Mouse (Mus musculus) fat pad, adult 2 months (tissue): ENCODE results near the gene Fut8.

Experiments
- DNase-seq: peaks from one replicate; pipeline ENCODE4 v3.0.0-alpha.2; 2011; ENCODE audit warnings: low read depth, low spot score; ENCODE audit errors: extremely low read depth

The Fut8 gene

GRCm38 (mm10) chr12:77303367-77303766 is 65.4 kb downstream of the Fut8 start:
- DNase-seq, result no peak

DNA sequence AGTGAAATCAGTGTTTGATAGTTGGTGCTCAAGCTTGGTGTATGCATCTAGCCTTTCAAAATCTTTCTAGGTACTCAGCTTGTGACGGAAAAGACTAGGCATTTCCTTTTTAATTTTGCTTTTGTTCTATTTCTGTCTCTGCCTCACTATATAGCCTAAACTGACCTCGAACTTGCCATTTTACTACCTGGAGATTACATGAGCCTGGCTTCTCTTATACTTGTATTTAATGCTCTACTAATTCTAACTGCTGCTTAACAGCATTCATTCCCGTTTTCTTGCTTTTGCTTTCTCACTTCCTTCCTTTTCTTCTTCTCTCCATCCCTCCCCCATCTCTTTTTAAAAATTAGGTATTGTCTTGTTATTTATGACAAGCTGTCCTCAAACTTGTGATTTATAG is 67.6 kb downstream of the Fut8 start:
- DNase-seq, result no peak

DNA sequence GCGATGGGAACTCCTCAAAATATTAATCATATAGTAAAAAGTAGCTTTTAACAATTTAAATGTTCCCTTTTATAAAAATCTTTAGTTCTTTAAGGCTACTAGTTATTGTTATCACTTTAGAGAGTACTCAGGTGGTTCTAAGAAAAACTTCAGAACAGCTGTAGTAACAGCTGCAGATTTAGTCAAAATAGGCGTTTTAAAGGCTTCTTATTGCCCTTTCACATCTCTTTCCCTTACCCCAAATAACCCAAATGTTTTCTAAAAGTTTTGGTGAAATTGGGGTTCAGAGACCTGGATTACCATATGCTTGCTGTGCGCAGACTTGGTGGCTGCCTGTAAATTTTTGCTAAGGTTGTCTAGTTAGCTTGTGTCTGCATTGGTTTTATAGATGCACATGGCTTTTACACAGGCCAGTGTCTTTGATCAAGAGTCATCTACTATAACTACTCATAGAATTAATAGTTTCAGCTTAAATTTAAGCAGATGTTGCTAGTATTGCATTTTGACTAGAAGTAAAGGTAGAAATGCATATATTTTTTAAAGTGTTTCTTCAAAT is 68.9 kb downstream of the Fut8 start:
- DNase-seq, result no peak

DNA sequence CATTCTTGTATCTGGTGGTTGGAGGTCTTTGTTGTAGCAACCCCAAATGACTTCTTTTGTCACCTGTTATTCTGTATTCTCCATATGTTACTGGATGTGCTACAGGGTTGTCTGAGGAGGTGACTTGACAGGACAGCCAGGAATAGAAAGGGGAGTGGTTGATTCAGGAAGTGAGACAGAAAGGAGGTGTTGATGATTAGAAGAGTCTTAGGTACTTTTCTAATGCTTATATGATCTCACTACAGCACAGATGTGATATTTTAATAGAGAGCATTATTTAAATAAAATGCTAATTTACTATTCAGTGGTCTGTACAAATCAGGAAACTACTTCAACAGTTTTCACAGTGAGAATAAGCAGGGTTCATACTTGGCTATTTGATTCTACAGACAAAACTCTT is 71.6 kb downstream of the Fut8 start:
- DNase-seq, result no peak

- no peak for DNase-seq
Measured at GRCm38 (mm10) chr12:77313502-77313901, 75.6 kb downstream of the Fut8 start.

- DNase-seq, result no peak
Measured at GRCm38 (mm10) chr12:77324142-77324541, 86.2 kb downstream of the Fut8 start.

- DNase-seq, result no peak
Measured at GRCm38 (mm10) chr12:77346521-77346920, 108.6 kb downstream of the Fut8 start.

GRCm38 (mm10) chr12:77349543-77349942 is 111.6 kb downstream of the Fut8 start:
- no peak for DNase-seq

DNA sequence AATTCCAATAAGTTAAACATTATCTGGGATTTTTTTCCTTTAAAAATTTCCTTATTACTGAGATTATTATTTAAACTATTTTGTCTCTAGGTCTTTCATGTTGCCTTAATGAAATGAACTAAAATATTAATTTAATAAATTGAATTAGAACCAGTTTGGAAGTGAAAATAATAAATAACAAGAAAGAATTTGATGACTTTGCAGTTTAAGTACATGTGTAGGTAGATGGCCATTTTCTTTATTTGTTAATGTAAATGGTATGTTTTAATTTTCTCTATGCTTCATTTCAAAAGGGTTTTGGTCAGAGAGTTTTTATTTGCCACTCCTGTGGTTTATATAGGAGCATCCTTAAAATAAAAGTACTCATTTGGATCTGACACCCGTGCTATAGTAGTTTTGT is 177.8 kb downstream of the Fut8 start:
- no peak for DNase-seq

DNA sequence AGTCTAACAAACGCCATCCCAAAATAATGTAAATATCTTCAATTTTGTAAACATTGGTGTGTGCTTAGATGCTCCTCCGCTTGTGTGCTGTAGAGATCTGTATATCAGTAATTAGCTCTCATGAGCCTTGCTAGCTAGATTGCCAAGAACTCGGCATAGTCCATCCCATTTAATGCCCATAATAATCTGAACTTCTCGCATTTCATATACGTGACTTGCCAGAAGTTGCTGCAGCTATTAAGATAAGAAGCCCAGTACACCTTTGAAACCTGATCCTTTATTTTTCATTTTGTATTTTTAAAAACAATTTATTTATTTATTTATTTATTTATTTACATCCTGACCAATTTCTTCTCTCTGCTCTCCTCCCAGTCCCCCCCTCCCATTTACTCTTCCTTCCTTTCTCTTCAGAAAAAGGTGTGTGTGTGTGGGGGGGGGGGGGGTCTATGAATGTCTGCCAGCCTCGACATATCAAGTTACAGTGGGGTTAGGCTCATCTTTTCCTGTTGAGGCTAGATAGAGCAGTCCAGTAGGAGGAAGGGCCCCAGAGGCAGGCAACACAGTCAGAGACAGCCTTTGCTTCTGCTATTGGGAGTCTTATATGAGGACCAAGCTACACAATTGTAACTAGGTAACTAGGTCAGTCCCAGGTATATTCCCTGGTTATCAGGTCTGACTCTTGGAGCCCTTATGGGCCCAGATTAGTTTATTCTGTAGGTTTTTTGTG is 183.9 kb downstream of the Fut8 start:
- no peak for DNase-seq

DNA sequence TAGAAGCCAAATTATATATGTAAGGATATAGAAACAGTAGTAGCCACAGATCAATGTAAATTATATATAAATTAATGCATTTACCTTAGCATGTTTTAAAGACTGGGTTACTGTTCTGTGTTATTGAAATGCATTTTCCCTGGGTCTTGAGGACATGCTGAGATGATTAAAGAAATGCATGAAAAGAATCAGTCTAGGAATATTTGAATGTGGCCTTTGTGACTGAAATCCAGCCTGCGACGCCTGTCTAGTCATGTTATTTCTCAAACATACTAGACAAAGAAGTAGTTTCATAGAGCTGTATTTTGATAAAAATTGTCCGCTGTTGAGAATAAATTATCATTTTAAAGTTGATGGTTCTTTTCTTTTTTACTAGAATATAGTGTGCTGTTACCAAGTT is 188.2 kb downstream of the Fut8 start:
- no peak for DNase-seq

- DNase-seq, result no peak
Measured at GRCm38 (mm10) chr12:77428165-77428564, 190.2 kb downstream of the Fut8 start.

- DNase-seq, result no peak
Measured at GRCm38 (mm10) chr12:77429381-77429780, 191.5 kb downstream of the Fut8 start.

DNA sequence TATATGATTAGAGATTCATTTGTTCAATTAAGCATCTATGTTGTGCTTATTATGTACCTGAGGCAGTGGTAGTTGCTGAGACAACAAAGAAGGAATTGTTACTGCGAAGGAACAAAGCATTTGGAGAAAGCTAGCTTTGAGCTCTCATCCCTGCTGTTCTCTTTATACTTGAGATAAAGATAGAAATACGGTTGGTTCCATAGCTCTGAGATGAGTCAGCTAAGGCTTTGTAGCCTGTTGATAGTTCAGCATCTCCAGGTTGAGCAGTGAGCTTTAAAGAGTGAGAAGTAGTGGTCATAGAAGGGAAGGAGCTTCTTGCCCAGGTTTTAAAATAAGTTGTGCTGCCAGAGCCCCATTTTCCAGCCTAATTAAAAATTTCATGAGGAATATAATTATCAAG is 198.8 kb downstream of the Fut8 start:
- no peak for DNase-seq

DNA sequence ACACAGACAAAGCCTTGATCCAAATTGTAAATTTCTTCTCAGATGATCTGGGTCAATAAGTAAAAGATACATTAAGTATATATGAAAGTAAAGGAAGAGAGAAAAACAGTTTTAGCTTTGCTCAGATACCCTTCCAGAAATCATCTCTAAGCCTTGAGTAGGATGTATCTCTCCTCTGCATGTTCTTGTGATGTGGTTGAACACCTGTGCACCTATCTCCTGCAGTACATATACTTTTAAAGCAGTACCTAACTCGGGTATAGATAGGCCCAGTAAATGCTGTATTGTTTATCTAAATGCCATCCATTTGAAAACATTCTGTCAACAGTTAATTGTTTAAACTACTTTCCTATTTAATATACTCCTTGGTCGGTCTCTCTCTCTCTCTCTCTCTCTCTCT is 212.9 kb downstream of the Fut8 start:
- DNase-seq, result no peak

DNA sequence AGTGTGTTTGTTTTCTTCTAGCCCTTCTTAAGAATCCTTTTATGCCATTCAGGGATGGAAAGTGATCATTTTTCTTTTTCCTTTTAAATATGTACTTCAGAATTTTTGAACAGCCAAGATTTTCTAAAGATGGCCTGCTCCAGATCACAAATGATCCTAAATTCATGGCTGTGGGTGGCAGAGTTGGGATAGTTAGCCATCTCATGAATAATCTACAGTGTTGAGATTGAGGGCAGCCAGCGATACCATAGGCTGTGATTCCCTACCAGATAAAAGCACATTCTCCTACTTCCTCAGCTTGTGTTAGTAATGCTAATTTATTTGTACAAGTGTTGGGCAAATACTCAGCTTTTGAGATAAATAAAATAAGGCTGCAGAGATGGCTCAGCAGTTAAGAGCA is 228.3 kb downstream of the Fut8 start:
- DNase-seq, result no peak

DNA sequence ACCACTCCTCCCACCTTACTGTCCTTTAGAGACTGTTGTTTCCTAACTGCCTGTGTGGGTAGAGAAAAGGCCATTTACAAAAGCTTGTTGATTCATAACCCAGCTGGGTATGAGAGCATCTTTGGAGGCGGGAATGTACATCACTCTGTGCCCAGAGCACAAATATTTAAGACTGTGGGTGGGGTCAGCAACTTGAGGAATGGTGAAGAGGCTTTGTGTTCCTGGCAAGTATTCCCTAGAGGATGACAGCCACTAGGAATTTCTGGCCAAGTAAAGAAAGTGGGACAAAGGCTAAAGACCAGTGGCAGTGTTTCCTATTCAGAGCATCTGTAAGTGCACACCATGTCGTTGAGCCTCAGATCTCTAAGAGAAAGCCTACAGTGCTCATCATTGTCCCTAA is 242.0 kb downstream of the Fut8 start:
- peak; percentile 33 for DNase-seq

- DNase-seq, result no peak
Measured at GRCm38 (mm10) chr12:77481153-77481552, 243.2 kb downstream of the Fut8 start.

GRCm38 (mm10) chr12:77481799-77482198 is 243.9 kb downstream of the Fut8 start:
- DNase-seq, result no peak

- DNase-seq, result no peak
Measured at GRCm38 (mm10) chr12:77483180-77483855, 245.4 kb downstream of the Fut8 start.

DNA sequence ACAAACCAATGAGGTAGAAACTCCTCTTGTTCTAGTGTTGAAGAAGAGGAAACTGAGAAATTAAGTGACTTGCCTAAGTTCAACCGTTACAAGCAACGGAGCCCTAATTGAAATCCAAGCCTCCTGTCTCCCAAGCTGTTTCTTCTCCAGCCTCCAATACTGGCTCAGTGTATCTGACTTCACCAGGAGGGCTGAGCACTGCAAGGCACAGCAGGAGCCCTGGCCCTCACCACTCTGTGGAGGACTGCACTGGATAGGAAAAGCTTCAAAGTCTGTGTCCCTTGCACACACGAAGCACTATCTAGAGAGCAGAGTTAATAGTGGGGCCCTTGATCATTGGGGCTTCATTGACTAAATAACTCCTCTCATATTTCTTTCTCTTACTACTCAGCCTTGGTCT is 246.8 kb downstream of the Fut8 start:
- no peak for DNase-seq

- DNase-seq, result no peak
Measured at GRCm38 (mm10) chr12:77491478-77491877, 253.6 kb downstream of the Fut8 start.
